Mouse (Mus musculus): ENCODE results near the gene Ugdh.

GRCm38 (mm10) chr5:65429441-65429840 lies 6.3 kb downstream of the Ugdh start:
- no peak for TF ChIP-seq MAX (IDR thresholded peaks at IDR 0.05)
- TF ChIP-seq CTCF (IDR thresholded peaks at IDR 0.05; ENCODE audit: control insufficient read depth, insufficient read depth, insufficient read length): no peak
- no peak for TF ChIP-seq MYOG (IDR thresholded peaks at IDR 0.05; ENCODE audit: control insufficient read depth, extremely low read depth, insufficient read length)
- no peak for TF ChIP-seq MYOD1 (IDR thresholded peaks at IDR 0.05; ENCODE audit: control insufficient read depth, insufficient read length, low read depth)
- TF ChIP-seq USF1 (IDR thresholded peaks at IDR 0.05; ENCODE audit: low read depth): no peak
- no peak for TF ChIP-seq CEBPB (IDR thresholded peaks at IDR 0.05; ENCODE audit: low read depth)
